Mouse (Mus musculus) liver, embryonic 14.5 days (tissue): ENCODE measurements at regions not wholly inside any gene's neighbourhood (a gene's known extent, or its start where the extent isn't known, plus 50 kb on each side); places are given as distances from the start of the nearest gene placed in this dataset.

Experiments
- ATAC-seq: fragments of 200-750 bp; cut with Nextera tagmentation; 2 replicates; pipeline ENCODE4 v1.8.0; 2017; ENCODE audit warnings: moderate number of reproducible peaks, mild to moderate bottlenecking, moderate library complexity; ENCODE audit not compliant: insufficient read depth
- DNase-seq, 3 experiments: peaks; one replicate each; pipeline ENCODE4 v3.0.0-alpha.2; 2012 to 2013; ENCODE audit warnings: low read depth in 3 of 3, low spot score in 3 of 3
- H3K27ac ChIP-seq: fragments of 300-500 bp; sonication (generic); 2 replicates; pipeline ENCODE4 v1.5.1; 2014; ENCODE audit warnings: moderate library complexity, mild to moderate bottlenecking, control low read depth, inconsistent platforms
- H3K27me3 ChIP-seq: fragments of 300-500 bp; sonication (generic); 2 replicates; pipeline ENCODE4 v1.6.1; 2014; ENCODE audit warnings: mild to moderate bottlenecking, low read length, moderate library complexity; ENCODE audit not compliant: control insufficient read depth, insufficient read depth
- H3K36me3 ChIP-seq: fragments of 300-500 bp; sonication (generic); replicated peaks from 2 replicates; pipeline ENCODE4 v1.6.1; 2014; ENCODE audit warnings: low read depth; ENCODE audit not compliant: control insufficient read depth, insufficient read depth
- H3K4me1 ChIP-seq, 2 experiments: fragments of 200-500 bp in 1 of 2; fragments of 300-500 bp in 1 of 2; sonication (generic) in 1 of 2; replicated peaks; 2 replicates each; pipeline ENCODE4 v1.6.1; 2012 to 2014; ENCODE audit warnings: antibody characterized with exemption in 1 of 2, inconsistent platforms in 1 of 2, low read length in 1 of 2; ENCODE audit not compliant: control insufficient read depth in 2 of 2, insufficient read depth in 2 of 2
- H3K4me2 ChIP-seq: fragments of 300-500 bp; sonication (generic); 2 replicates; pipeline ENCODE4 v1.6.1; 2014; ENCODE audit warnings: low read depth, mild to moderate bottlenecking, control low read depth, moderate library complexity
- H3K4me3 ChIP-seq, 2 experiments: fragments of 200-500 bp in 1 of 2; fragments of 300-500 bp in 1 of 2; sonication (generic) in 1 of 2; 2 replicates each; pipeline ENCODE4 v1.5.1; 2012 to 2014; ENCODE audit warnings: low read depth in 2 of 2, low read length in 2 of 2, mild to moderate bottlenecking in 2 of 2, control low read depth in 1 of 2, inconsistent platforms in 1 of 2, moderate library complexity in 1 of 2; ENCODE audit not compliant: insufficient read depth in 1 of 2
- H3K9ac ChIP-seq: fragments of 300-500 bp; sonication (generic); replicated peaks from 2 replicates; pipeline ENCODE4 v1.6.1; 2014; ENCODE audit warnings: mild to moderate bottlenecking, control low read depth, moderate library complexity
- H3K9me3 ChIP-seq: fragments of 300-500 bp; sonication (generic); 2 replicates; pipeline ENCODE4 v1.6.1; 2016; ENCODE audit warnings: low read length, mixed read lengths; ENCODE audit not compliant: control insufficient read depth
- CTCF ChIP-seq: IDR thresholded peaks from 2 replicates; pipeline ENCODE4 v1.5.1; 2016; ENCODE audit warnings: antibody characterized with exemption, low read depth, control low read depth
- EP300 ChIP-seq: IDR thresholded peaks from 2 replicates; pipeline ENCODE4 v1.6.1; 2016; ENCODE audit warnings: antibody characterized with exemption, low read depth
- WGBS: fragments of 180-500 bp; shearing (Covaris S2); extraction: QIAGEN DNeasy Blood & Tissue Kit; methylation state at CpG from one replicate; pipeline ENCODE4 v1.1.7; 2014; ENCODE audit not compliant: insufficient replicate concordance; 5-methylcytosine and 5-hydroxymethylcytosine counted together

GRCm38 (mm10) chr2:72733371-72733770 is 246.9 kb downstream of the Sp3 start:
- Histone ChIP-seq H3K9me3 (no peaks in the 10 kb centered on the region), H3K9ac (no peak overlapping the region), H3K4me1 (no peaks in the 10 kb centered on the region; a peak in 1 of 4 replicates), H3K4me2 (no peak overlapping the region), H3K36me3 (no peaks in the 10 kb centered on the region), H3K27ac (no peak overlapping the region), H3K4me3 (no peak overlapping the region), H3K27me3 (no peaks in the 10 kb centered on the region)
- TF ChIP-seq CTCF (no peak), EP300 (no peak)
- no peak for DNase-seq
- 37% methylated on average over 3 of the region's 3 CpGs for WGBS
- no peak for ATAC-seq

GRCm38 (mm10) chr2:72735035-72735434 is 245.2 kb downstream of the Sp3 start:
- no peaks in the 10 kb centered on the region; a peak in 1 of 4 replicates for H3K4me1 ChIP-seq
- TF ChIP-seq CTCF (no peak), EP300 (no peak)
- ATAC-seq (no peak), DNase-seq (no peak)
- no peak overlapping the region for H3K27ac ChIP-seq
- no peaks in the 10 kb centered on the region for H3K27me3 ChIP-seq
- H3K9ac ChIP-seq = no peak overlapping the region
- WGBS = 71% methylated on average over 9 of the region's 9 CpGs
- no peak overlapping the region for H3K4me2 ChIP-seq
- H3K36me3 ChIP-seq = no peaks in the 10 kb centered on the region
- no peaks in the 10 kb centered on the region for H3K9me3 ChIP-seq
- H3K4me3 ChIP-seq = no peak overlapping the region

GRCm38 (mm10) chr2:72736685-72737084 is 243.6 kb downstream of the Sp3 start:
- Histone ChIP-seq H3K4me3 (no peak overlapping the region), H3K27me3 (no peaks in the 10 kb centered on the region), H3K9me3 (no peaks in the 10 kb centered on the region), H3K9ac (no peak overlapping the region), H3K4me2 (no peak overlapping the region), H3K36me3 (no peaks in the 10 kb centered on the region), H3K27ac (no peak overlapping the region), H3K4me1 (no peaks in the 10 kb centered on the region; a peak in 1 of 4 replicates)
- no peak for TF ChIP-seq CTCF
- TF ChIP-seq EP300 = no peak
- DNase-seq (no peak), ATAC-seq (no peak)
- WGBS = 70% methylated on average over 3 of the region's 3 CpGs

DNA sequence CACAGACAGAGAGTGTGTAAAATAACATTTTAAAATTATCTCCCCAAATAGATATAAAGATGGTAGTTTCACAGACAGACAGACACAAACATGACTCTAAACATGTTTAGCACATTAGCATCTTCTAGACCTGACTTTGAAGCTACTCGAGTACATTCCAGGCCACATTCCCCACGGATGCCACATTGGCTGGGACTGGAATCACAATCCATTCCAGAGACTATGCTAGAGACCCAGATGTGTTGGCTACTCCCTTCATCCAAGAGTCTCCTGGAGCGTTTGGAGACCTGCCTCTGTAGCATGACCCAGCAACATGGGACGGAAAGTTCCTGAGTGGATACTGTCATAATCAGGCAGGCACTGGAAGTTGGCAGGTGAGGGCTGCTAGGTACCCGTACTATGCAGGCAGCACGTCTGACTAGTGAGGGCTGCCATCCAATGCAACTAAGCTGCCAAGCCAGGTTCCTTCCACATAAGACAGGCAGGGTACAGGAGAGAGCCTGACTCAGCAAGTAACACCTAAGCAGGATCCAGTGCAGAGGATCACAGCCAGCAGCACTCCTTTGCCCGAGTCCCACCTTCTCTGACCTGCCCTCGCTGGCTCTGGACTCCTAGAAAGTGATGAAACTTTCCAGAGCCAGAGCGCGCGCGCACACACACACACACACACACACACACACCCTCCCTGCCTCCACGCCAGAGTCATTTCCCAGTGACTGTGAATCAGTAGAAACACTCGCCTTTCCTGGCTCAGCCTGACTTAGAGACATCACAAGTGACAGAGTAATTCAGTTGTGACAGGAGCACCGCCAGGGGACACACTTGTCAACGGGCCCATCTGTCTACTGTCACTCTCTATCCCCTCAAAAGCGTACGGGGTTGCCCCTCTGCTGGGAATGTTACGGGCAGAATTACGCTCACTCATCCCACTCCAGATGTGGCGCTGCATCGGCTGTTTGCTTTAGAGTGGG is 239.6 kb downstream of the Sp3 start:
- no peak overlapping the region for H3K9ac ChIP-seq
- H3K9me3 ChIP-seq = no peaks in the 10 kb centered on the region
- no peaks in the 10 kb centered on the region for H3K27me3 ChIP-seq
- no peak overlapping the region for H3K4me3 ChIP-seq
- TF ChIP-seq CTCF (no peak; the same call in 1 of the 2 replicates), EP300 (no peak)
- H3K4me1 ChIP-seq = no peaks in the 10 kb centered on the region
- H3K36me3 ChIP-seq = no peaks in the 10 kb centered on the region
- H3K4me2 ChIP-seq = peak overlapping the region; percentile 20
- no peak for ATAC-seq
- no peak overlapping the region for H3K27ac ChIP-seq
- 62% methylated on average over 22 of the region's 22 CpGs for WGBS
- DNase-seq = no peak

- DNase-seq = no peak
- Histone ChIP-seq H3K9ac (no peak overlapping the region), H3K4me1 (no peaks in the 10 kb centered on the region), H3K9me3 (no peaks in the 10 kb centered on the region), H3K27me3 (no peaks in the 10 kb centered on the region), H3K4me2 (no peak overlapping the region), H3K36me3 (no peaks in the 10 kb centered on the region), H3K27ac (no peak overlapping the region), H3K4me3 (no peak overlapping the region)
- ATAC-seq = no peak
- WGBS = 61% methylated on average over 5 of the region's 5 CpGs
- TF ChIP-seq CTCF (no peak), EP300 (no peak)
Measured at GRCm38 (mm10) chr2:72741746-72742145, 238.5 kb downstream of the Sp3 start.
